In the genomic region with DNA sequence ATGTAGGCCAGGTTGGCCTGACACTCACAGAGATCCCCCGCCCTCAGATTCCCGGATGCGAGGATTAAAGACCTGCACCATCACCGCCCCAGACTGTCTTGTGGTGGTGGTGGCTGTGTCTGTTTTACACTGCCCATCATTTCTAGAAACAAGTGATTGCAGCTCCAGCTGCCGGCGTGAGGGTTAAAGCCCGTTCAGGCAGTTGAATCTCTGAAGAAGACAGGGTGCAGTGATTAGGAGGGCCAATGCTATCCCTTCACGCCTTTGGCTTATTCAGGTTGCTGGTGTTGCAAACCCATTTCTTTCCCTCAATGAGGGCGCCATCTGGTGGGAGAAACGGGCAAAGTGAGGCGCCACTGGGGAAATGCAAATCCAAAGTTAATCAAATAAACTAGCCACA, we compare ENCODE assay signal across 9 mouse cellular contexts.
DNase-seq lines count a peak whose midpoint lies in the region; ATAC-seq and TF ChIP-seq lines count a peak whose summit lies in the region.
"Had no signal": no experiment of that assay in that cellular context is flagged by ENCODE, and none has a peak within 500 bp of the region (broad histone marks: within the 10 kb centered on the region; RNA-seq: fewer than 3 reads in every experiment).

No protein-coding gene starts in this region.

- no peak overlapping the region for H3K9ac ChIP-seq in forebrain, embryonic 11.5 days (ENCODE audit: low read length)
- H3K9ac ChIP-seq: limb, embryonic 15.5 days had no signal

- no peak overlapping the region for H3K4me2 ChIP-seq in forebrain, embryonic 11.5 days (ENCODE audit: low read depth, low read length, severe bottlenecking)
- H3K4me2 ChIP-seq: limb, embryonic 15.5 days had no signal

- H3K27me3 ChIP-seq in G1E (ENCODE audit: insufficient read depth, low read length), result no peaks in the 10 kb centered on the region
- H3K27me3 ChIP-seq in forebrain, embryonic 11.5 days (ENCODE audit: control insufficient read depth, insufficient read depth, low read length), result no peaks in the 10 kb centered on the region
- H3K27me3 ChIP-seq in midbrain, embryonic 10.5 days (ENCODE audit: low read depth, poor library complexity, severe bottlenecking), result no peaks in the 10 kb centered on the region
- H3K27me3 ChIP-seq: limb, embryonic 15.5 days had no signal

- H3K4me3 ChIP-seq in G1E (ENCODE audit: low read depth, low read length), result no peak overlapping the region
- no peak overlapping the region for H3K4me3 ChIP-seq in forebrain, embryonic 11.5 days (ENCODE audit: low read depth, low read length)
- no peak overlapping the region for H3K4me3 ChIP-seq in midbrain, embryonic 10.5 days
- H3K4me3 ChIP-seq: limb, embryonic 15.5 days had no signal

- no peak overlapping the region for H3K27ac ChIP-seq in forebrain, embryonic 11.5 days (ENCODE audit: low read depth, low read length)
- H3K27ac ChIP-seq in midbrain, embryonic 10.5 days (replicated peaks), result no peak overlapping the region
- H3K27ac ChIP-seq: limb, embryonic 15.5 days had no signal

- H3K36me3 ChIP-seq in G1E (replicated peaks), result no peaks in the 10 kb centered on the region
- H3K36me3 ChIP-seq in forebrain, embryonic 11.5 days (ENCODE audit: control insufficient read depth, insufficient read depth, low read length), result no peaks in the 10 kb centered on the region
- H3K36me3 ChIP-seq in midbrain, embryonic 10.5 days, result no peaks in the 10 kb centered on the region
- H3K36me3 ChIP-seq: limb, embryonic 15.5 days had no signal

- no peak for DNase-seq in G1E (ENCODE audit: low spot score)
- DNase-seq in brain, embryonic 14.5 days (ENCODE audit: low read depth), result peak; percentile 78
- DNase-seq in forebrain, embryonic 11.5 days (ENCODE audit: low spot score), result peak; percentile 78
- DNase-seq in heart, postnatal 36 days, result peak; percentile 71 to 85
- peak; percentile 82 to 83 for DNase-seq in layer of hippocampus, postnatal 14 days (ENCODE audit: low spot score in 2 of 2)
- DNase-seq in midbrain, embryonic 10.5 days (ENCODE audit: low spot score), result peak; percentile 70
- DNase-seq in right cerebral cortex, postnatal 25 days, result peak; percentile 72
- DNase-seq in yolk sac, embryonic 10.5 days (ENCODE audit: low spot score), result peak; percentile 42

- no peak for ATAC-seq in G1E (ENCODE audit: extremely low read depth, insufficient number of reproducible peaks, low FRiP score, poor library complexity, severe bottlenecking)
- ATAC-seq in forebrain, embryonic 11.5 days (replicated peaks; ENCODE audit: low FRiP score), result no peak; the same call in 1 of the 2 replicates

- intact Hi-C loops in heart, postnatal 36 days (cut with DNase I), result loop anchor here (5.0 kb wide), 1 partner anchor 1105 kb away; no protein-coding TSS in a partner anchor

- TF ChIP-seq POLR2A in brain, embryonic 14.5 days (IDR thresholded peaks at IDR 0.05; ENCODE audit: borderline replicate concordance, extremely low read depth, insufficient read depth, insufficient read length, poor library complexity, severe bottlenecking), result no peak

- TF ChIP-seq CTCF in G1E (IDR thresholded peaks at IDR 0.05; ENCODE audit: low read depth, low read length), result peak; percentile 55; the same call in 1 of the 2 replicates
- peak; percentile 84 for TF ChIP-seq CTCF in brain, embryonic 14.5 days (IDR thresholded peaks at IDR 0.05; ENCODE audit: borderline replicate concordance, extremely low read depth, insufficient read depth, insufficient read length)

- 28% methylated on average over 11 of the region's 11 CpGs for WGBS in forebrain, embryonic 11.5 days
- WGBS in midbrain, embryonic 10.5 days, result 30% methylated on average over 11 of the region's 11 CpGs

- H3K4me1 ChIP-seq in G1E (ENCODE audit: insufficient read depth, low read depth, low read length), result no peaks in the 10 kb centered on the region
- no peaks in the 10 kb centered on the region for H3K4me1 ChIP-seq in forebrain, embryonic 11.5 days (replicated peaks; ENCODE audit: control insufficient read depth, insufficient read depth, low read length)
- peaks cover 3% of the 10 kb centered on the region; the same call in 1 of the 2 replicates for H3K4me1 ChIP-seq in midbrain, embryonic 10.5 days

- H3K9me3 ChIP-seq in G1E (replicated peaks), result no peaks in the 10 kb centered on the region
- H3K9me3 ChIP-seq in forebrain, embryonic 11.5 days (ENCODE audit: control insufficient read depth, low read length), result no peaks in the 10 kb centered on the region
- no peaks in the 10 kb centered on the region for H3K9me3 ChIP-seq in midbrain, embryonic 10.5 days (replicated peaks)
- H3K9me3 ChIP-seq: limb, embryonic 15.5 days had no signal
